Mouse (Mus musculus) cerebellum, postnatal 4 days (tissue): ENCODE results near the gene Olfr1418.
"Not testable (repeated sequence)": the region's sequence is repeated elsewhere in the genome, so short reads cannot be mapped to it uniquely, and the experiment has no call there.

ENCODE experiments used
- DNase-seq, 2 experiments: peaks; one replicate each; pipeline ENCODE4 v3.0.0; 2022; ENCODE audit warnings: low spot score in 2 of 2, mixed read lengths in 1 of 2

Olfr1418 gene

DNA sequence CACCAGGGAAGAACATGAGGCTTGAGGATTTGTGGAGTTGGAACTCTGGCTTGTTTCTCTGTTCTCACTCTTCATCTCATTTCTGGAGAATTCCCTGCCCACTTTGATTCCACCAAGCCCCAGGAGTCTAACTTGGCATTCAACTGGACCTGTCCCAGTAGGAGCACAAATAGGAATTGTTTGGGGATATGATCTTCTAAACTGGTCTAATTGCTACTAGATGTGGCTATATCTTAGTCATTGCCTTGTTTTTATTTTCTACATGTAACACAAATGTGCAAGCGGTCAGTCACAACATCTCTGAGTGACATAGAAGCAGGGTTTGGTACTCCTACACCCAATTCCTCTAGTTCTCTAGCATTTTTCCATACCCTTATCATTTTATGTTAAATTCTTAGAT is at the start of gene Olfr1418:
TSS of gene Olfr1418 (minus strand) at position 101 of the 400 bp plus-strand sequence.
- DNase-seq = no peak

DNA sequence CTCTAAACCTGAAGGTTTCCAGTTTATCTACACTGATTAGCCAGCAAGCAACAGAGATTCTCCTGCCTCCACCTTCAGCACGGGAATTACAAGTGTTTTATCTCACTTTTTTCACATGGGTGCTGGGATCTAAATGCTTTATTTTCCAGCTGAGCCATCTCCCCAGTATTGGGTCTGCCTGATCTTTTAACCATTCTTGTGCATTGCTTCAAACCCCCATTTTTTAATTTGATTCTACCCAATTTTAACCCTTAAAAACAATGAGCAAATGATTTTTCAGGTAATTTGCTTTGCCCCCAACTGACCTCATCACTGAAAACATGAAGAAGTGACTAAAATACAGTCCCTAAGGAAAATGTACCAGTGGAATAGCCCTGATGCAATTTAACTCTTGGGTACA is 25.4 kb upstream of the Olfr1418 start, which contains the start of gene Olfr1420:
TSS of gene Olfr1420 (plus strand) at position 301 of the 400 bp plus-strand sequence.
- DNase-seq = no peak

- not testable (repeated sequence) for DNase-seq
Observed at GRCm38 (mm10) chr19:11878404-11878803, 17.5 kb upstream of the Olfr1418 start.

DNA sequence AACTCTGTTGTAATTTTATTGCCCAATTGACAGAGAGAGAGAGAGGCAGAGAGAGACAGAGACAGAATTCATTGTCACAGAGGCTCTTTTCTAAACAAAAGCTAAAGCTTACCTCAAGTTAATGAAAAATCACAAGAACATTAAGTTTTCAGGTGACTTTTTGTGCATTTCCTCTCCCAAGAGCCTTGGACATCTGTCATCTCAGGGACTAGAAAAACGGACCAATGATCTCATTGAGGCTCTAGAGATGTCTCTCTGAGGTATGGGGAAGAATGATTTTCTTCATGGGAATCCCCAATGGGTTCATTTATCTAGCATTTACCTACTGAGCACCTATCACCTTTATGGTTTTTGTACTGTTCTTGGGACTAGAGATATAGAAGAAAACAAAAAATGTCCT is 14.1 kb upstream of the Olfr1418 start, which contains the start of gene Olfr1419:
TSS of gene Olfr1419 (minus strand) at position 101 of the 400 bp plus-strand sequence.
- no peak for DNase-seq

- DNase-seq = no peak
Observed at GRCm38 (mm10) chr19:11867837-11868236, 7.0 kb upstream of the Olfr1418 start.

DNA sequence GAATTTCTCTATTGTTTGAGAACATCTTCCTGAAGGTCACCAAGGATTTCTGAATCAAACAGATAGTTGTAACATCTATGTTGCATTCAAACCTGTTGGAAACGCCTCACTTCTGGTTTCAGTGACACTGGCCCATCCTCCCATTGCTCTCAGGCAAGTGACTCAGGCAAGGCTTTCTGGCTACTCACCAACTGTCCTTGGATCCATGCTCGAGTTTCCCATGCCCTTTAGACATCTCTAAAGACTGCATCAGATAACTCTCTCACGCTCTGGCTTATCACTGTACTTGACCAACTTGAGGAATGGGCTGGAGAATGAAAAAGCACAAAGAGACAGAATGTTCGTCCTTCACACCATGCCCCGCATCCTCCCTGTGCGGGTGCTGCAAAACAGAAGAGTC is 4.4 kb downstream of the Olfr1418 start:
- no peak for DNase-seq

- no peak for DNase-seq
Observed at GRCm38 (mm10) chr19:11854821-11855220, 6.0 kb downstream of the Olfr1418 start.

DNA sequence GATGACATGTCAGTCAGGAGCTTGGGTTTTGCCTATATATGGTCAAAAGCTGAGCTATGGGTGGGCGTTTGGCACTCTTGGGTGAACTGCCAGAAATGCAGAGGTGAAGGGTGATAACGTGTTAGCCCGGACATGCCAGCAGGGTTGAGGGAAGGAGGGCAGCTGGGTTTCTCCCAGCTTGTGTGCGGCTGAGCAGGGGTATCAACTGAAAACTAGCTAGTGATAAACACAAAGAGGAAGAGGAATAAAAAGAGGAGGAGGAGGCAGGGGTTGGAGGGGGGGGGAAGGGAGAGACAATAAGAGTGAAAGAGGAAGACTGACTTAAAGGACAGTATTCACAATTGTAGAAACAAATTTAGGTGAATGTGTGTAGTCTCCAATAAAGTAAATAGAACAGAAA is 8.2 kb downstream of the Olfr1418 start:
- no peak for DNase-seq

DNA sequence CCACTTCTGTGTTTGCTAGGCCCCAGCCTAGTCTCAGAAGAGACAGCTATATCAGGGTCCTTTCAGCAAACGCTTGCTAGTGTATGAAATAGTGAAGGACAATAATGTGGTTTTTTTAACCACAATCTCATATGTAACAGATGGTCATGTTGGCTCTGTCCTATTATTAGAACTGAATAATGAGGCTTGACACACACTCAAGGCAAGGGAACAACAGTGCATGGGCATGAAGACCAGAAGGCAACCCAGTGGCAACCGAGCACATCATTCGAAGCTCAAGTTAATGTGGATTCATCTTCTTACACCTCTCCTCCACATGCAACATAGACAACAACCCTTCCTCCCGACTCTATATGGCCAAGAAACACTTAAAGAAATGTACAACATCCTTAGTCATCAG is 14.5 kb downstream of the Olfr1418 start:
- no peak for DNase-seq

- DNase-seq = no peak
Observed at GRCm38 (mm10) chr19:11839119-11839518, 21.7 kb downstream of the Olfr1418 start, which contains the start of gene Olfr1417. Olfr1417 (minus strand) TSS chr19:11839219.

GRCm38 (mm10) chr19:11823346-11824065 is 37.4 kb downstream of the Olfr1418 start:
- no peak for DNase-seq

- no peak for DNase-seq
Observed at GRCm38 (mm10) chr19:11820211-11820610, 40.7 kb downstream of the Olfr1418 start.

GRCm38 (mm10) chr19:11819800-11820199 is 41.1 kb downstream of the Olfr1418 start:
- DNase-seq = peak; percentile 71 to 84

- no peak for DNase-seq
Observed at GRCm38 (mm10) chr19:11819143-11819700, 41.6 kb downstream of the Olfr1418 start, which contains the start of gene Stx3. Stx3 (minus strand) TSS chr19:11819403.

DNA sequence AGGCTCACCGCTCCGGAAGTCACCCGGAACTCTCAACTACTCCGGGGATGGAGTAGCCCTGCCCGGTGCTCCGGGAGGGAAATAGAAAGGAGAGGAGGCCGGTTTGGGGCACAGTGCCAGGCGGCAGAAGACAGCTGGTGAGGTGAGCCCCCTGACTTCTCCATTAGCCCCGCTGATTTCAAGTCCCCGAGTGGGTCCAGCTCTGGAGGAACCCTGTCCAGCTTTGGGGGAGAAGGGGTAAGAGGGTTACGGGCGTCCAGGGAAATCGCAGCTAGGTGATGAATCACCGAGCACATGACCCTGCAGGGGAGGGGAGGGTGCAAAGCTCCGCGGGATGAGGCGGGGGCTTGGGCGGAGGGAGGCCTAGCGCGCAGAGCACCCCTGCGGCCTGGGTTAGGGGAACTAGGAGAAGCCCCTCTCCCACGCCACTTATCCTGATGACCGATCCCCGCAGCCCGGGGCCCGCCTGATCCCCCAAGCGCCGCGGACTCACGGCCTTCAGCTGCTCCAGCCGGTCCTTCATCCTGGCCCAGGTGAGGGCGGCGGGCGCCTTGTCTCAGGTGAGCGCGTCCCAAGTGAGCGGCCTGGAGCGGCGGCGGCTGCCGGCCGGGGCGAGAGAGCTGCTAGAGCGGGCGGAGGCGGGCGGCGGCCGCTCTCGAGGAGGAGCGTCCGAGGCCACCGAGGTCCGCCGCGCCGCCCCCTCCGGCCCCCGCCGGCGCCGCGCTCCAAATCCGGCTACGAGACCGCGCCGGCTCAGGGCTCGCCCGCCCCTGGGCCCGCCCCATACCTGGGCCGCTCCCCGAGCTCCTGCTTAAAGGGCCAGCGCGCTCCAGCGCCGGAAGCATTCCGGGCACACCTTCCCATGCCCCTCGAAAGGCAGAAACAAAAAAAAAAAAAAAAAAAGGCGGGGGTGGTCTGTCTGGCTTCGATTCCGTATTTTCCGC is 42.4 kb downstream of the Olfr1418 start:
- DNase-seq = peak; percentile 23

DNA sequence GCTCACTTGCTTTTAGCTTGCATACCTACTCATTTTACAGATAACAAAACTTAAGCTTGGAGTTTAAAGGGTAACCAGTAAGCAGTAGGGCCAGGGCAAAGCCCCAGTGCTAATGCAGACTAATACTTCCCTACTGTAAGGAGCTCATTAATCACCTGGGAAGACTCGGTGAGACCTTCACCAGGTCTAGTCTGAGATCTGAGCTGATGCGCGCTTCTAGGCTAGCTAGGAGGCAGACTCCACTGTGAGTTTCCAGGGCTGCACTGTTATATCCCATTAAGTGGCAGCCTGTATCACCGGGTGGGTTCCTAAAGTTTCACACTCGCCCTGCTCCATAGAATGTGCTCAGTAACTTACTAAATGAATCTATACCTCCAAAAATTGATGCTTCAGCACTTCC is 43.3 kb downstream of the Olfr1418 start:
- no peak for DNase-seq

- DNase-seq = no peak
Observed at GRCm38 (mm10) chr19:11816706-11817105, 44.2 kb downstream of the Olfr1418 start.

DNA sequence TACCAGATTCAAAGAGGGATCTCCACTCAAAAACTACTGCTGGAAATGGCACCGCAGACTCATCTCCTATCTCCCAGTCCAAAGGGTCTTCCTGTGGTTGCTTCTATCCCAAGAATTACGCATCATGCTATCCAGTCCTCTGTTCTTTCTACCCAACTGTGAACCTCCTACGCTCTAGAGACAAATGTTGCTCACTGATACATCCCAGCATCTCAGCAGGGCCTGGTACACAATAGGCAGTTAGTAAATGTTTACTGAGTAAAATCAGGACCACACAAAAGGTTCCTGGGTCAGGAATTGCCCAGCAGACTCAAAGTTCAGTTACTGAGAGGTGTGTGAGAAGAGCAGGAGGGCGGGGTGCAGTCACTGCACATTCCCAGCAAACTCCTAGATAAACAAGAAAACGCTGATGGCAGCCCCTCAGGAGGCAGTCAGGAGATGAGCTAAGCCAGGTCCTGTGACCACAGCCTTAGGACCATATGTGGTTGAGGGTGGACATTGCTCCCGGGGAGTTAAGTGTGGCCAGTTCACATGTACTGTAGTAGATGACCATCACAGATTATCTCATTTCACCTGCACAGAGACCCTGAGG is 46.0 kb downstream of the Olfr1418 start:
- DNase-seq = no peak

DNA sequence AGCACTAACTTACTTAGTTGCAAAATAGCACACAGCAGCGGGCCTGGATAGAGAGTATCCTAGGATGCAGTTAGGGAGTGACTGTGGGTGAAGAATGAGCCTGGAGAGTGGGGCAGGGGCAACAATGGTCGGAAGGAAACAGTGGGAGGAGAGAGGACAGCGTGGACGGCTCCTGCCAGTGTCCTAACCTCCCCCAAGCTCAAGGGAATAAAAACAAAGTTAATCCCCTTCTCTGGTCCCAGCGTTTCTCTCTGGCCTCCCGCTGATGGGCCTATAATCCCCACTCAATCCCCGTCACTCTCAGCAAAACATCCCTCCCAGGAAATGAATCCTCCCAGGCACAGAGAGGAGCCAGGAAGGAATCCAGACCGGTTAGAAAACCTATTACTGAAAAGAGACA is 47.2 kb downstream of the Olfr1418 start:
- no peak for DNase-seq

DNA sequence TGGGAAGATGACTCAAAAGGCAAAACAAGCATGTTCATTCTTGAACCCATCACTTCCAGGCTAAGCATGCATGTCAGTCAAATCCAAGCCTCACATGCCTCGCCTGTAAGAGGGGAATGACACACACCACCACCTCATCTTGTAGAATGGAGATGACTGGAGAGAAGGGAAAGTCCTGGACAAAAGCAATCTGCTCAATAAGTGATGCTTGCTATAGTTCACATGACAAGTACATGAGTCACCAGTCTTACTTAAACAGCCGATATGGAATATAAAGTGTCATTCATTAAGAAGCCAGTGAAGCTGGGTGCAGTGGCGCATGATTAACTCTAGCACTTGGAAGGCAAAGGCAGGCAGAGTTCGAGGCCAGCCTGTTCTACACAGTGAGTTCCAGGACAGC is 47.7 kb downstream of the Olfr1418 start:
- DNase-seq = no peak

DNA sequence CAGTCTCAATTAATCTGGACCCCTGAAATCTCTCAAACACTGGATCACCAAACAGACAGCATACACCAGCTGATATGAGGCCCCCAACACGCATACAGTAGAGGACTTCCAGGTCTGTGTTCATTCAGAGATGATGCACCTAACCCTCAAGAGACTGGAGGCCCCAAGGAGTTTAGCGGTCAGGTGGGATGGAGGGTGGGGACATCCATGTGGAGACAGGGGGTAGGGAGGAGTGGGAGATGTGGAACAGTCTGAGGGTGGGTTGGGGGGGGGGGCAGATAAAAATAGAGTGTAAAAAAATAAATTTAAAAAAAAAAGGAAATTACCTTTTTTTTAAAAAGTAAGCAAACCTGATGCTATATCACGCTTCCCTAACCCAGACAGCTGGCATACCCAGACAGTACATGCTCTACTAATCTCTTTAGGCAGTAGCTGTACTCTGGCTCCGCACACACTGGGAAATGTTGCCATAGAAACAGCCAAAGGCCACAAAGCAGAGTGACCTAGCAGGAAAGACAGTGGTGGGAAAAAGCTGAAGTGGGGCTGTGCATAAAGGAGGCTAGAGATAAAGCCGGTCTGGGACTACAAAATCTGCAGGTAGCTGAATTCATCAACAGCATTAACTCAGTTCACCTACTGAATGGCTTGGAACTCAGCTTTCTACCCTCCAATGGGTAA is 49.0 kb downstream of the Olfr1418 start:
- no peak for DNase-seq
